14 mouse cellular contexts compared by ENCODE assay signal in genomic region chr3:120570806-120571425, GRCm38 (mm10).
DNase-seq lines count a peak whose midpoint lies in the region; ATAC-seq lines count a peak whose summit lies in the region.
"Had no signal": no experiment of that assay in that cellular context is flagged by ENCODE, and none has a peak within 500 bp of the region (broad histone marks: within the 10 kb centered on the region; RNA-seq: fewer than 3 reads in every experiment).

No protein-coding gene starts in this region.

- H3K27ac ChIP-seq in heart, embryonic 13.5 days (replicated peaks) = no peak overlapping the region
- no peak overlapping the region for H3K27ac ChIP-seq in hindbrain, embryonic 11.5 days (ENCODE audit: low read depth, low read length)
- H3K27ac ChIP-seq: heart, embryonic 10.5 days; hindbrain, postnatal 0 days; kidney, embryonic 15.5 days had no signal

- H3K9me3 ChIP-seq in heart, embryonic 13.5 days = no peaks in the 10 kb centered on the region
- no peaks in the 10 kb centered on the region for H3K9me3 ChIP-seq in hindbrain, embryonic 11.5 days (ENCODE audit: control insufficient read depth, low read length)
- H3K9me3 ChIP-seq: heart, embryonic 10.5 days; kidney, embryonic 15.5 days had no signal

- H3K4me3 ChIP-seq in heart, embryonic 13.5 days = no peak overlapping the region
- no peak overlapping the region for H3K4me3 ChIP-seq in hindbrain, embryonic 11.5 days (ENCODE audit: low read depth, low read length)
- H3K4me3 ChIP-seq: heart, embryonic 10.5 days; kidney, embryonic 15.5 days had no signal

- H3K9ac ChIP-seq in heart, embryonic 13.5 days = no peak overlapping the region
- no peak overlapping the region for H3K9ac ChIP-seq in hindbrain, embryonic 11.5 days (ENCODE audit: low read depth, low read length)
- H3K9ac ChIP-seq: kidney, embryonic 15.5 days had no signal

- no peak for ATAC-seq in heart, embryonic 13.5 days (ENCODE audit: extremely low read depth, insufficient number of reproducible peaks, low FRiP score, low TSS enrichment)
- ATAC-seq in frontal cortex, adult (ENCODE audit: low TSS enrichment) = peak; percentile 92
- ATAC-seq in hindbrain, embryonic 11.5 days (ENCODE audit: low FRiP score) = no peak
- no peak for ATAC-seq in cerebellum, adult (ENCODE audit: insufficient number of reproducible peaks, low FRiP score, low TSS enrichment)
- ATAC-seq: hindbrain, postnatal 0 days had no signal

- no peak for DNase-seq in heart, postnatal 10 days
- peak; percentile 21 to 23 for DNase-seq in layer of hippocampus, postnatal 36 days
- peak; percentile 39 for DNase-seq in right cerebral cortex, postnatal 25 days
- DNase-seq in hindbrain, embryonic 11.5 days (ENCODE audit: low spot score) = no peak
- no peak for DNase-seq in cerebellum, adult 18-20 months
- DNase-seq: adrenal gland, postnatal 10 days; liver; thymus, postnatal 14 days had no signal

- no peaks in the 10 kb centered on the region for H3K36me3 ChIP-seq in heart, embryonic 13.5 days
- H3K36me3 ChIP-seq in hindbrain, embryonic 11.5 days (ENCODE audit: control insufficient read depth, insufficient read depth, low read length) = no peaks in the 10 kb centered on the region
- H3K36me3 ChIP-seq: heart, embryonic 10.5 days; kidney, embryonic 15.5 days had no signal

- intact Hi-C loops in heart, postnatal 10 days (cut with DNase I) = no loop called here

- peak overlapping the region; percentile 32 for H3K4me2 ChIP-seq in heart, embryonic 13.5 days
- no peak overlapping the region for H3K4me2 ChIP-seq in hindbrain, embryonic 11.5 days (replicated peaks; ENCODE audit: low read depth, low read length)
- H3K4me2 ChIP-seq: kidney, embryonic 15.5 days had no signal

- H3K4me1 ChIP-seq in heart, embryonic 13.5 days = 0 out of 2 replicates have a peak, but pooled peaks cover 3% of the 10 kb centered on the region
- no peaks in the 10 kb centered on the region for H3K4me1 ChIP-seq in hindbrain, embryonic 11.5 days (replicated peaks; ENCODE audit: control insufficient read depth, insufficient read depth, low read length)
- H3K4me1 ChIP-seq: heart, embryonic 10.5 days; kidney, embryonic 15.5 days had no signal

- H3K27me3 ChIP-seq in heart, embryonic 13.5 days (replicated peaks) = no peaks in the 10 kb centered on the region
- no peaks in the 10 kb centered on the region for H3K27me3 ChIP-seq in hindbrain, embryonic 11.5 days (ENCODE audit: control insufficient read depth, insufficient read depth, low read length)
- H3K27me3 ChIP-seq: kidney, embryonic 15.5 days had no signal

- 22% methylated on average over 6 of the region's 6 CpGs for WGBS in heart, embryonic 13.5 days
- 47% methylated on average over 6 of the region's 6 CpGs for WGBS in hindbrain, embryonic 11.5 days

Comparison
In these comparisons a context has a peak if more than half of its experiments do, and no peak if none do; other contexts are left out.
1. DNase-seq: peak in layer of hippocampus, postnatal 36 days (2 of 2) and right cerebral cortex, postnatal 25 days (single experiment); none in heart, postnatal 10 days (0 of 2), hindbrain, embryonic 11.5 days (single experiment) and cerebellum, adult 18-20 months (0 of 2).